ENCODE assay signal across 20 mouse cellular contexts in genomic region chr2:30408452-30409100, GRCm38 (mm10). TPM values are rescaled to one million over a fixed set of nuclear protein-coding genes. Genes with fewer than 3 reads are reported as not detected.
A peak's percentile ranks its signal among the peaks of the same experiment; 100 is the strongest.
DNase-seq lines count a peak whose midpoint lies in the region; ATAC-seq lines count a peak whose summit lies in the region.
"Had no signal": no experiment of that assay in that cellular context is flagged by ENCODE, and none has a peak within 500 bp of the region (broad histone marks: within the 10 kb centered on the region; RNA-seq: fewer than 3 reads in every experiment).

No protein-coding gene starts in this region.

- peaks cover 39% of the 10 kb centered on the region for H3K4me1 ChIP-seq in heart, embryonic 15.5 days (replicated peaks)
- peaks cover 77% of the 10 kb centered on the region for H3K4me1 ChIP-seq in megakaryocyte, embryonic 14.5 days
- H3K4me1 ChIP-seq: embryonic facial prominence, embryonic 12.5 days; limb, embryonic 12.5 days had no signal

- no peak for ATAC-seq in heart, embryonic 15.5 days (replicated peaks; ENCODE audit: insufficient number of reproducible peaks, insufficient read depth, low FRiP score, low read depth)
- ATAC-seq in megakaryocyte, adult 5-6 weeks (ENCODE audit: poor library complexity, severe bottlenecking): no peak
- no peak for ATAC-seq in megakaryocyte-erythroid progenitor cell, adult 5-6 weeks (replicated peaks; ENCODE audit: low FRiP score, low TSS enrichment, poor library complexity, severe bottlenecking)
- ATAC-seq: forebrain, postnatal 0 days; midbrain, embryonic 16.5 days had no signal

- intact Hi-C loops in heart, postnatal 10 days (cut with DNase I): no loop called here

- no peaks in the 10 kb centered on the region for H3K9me3 ChIP-seq in heart, embryonic 15.5 days (replicated peaks)
- no peaks in the 10 kb centered on the region for H3K9me3 ChIP-seq in megakaryocyte, embryonic 14.5 days
- H3K9me3 ChIP-seq: embryonic facial prominence, embryonic 12.5 days; limb, embryonic 12.5 days; liver, embryonic 13.5 days; midbrain, embryonic 10.5 days had no signal

- H3K9ac ChIP-seq in heart, embryonic 15.5 days: 0 out of 2 replicates have a peak overlapping the region, but pooled peaks have one; percentile 17
- H3K9ac ChIP-seq: embryonic facial prominence, embryonic 12.5 days; forebrain, postnatal 0 days; hindbrain, embryonic 14.5 days; limb, embryonic 12.5 days; liver, embryonic 13.5 days; lung, embryonic 14.5 days had no signal

- DNase-seq in cerebellum, adult 11-12 months: peak; percentile 41
- DNase-seq in cerebellum, adult 18-20 months: no peak
- DNase-seq in heart, postnatal 10 days: no peak
- no peak for DNase-seq in spleen, adult 18-20 months
- DNase-seq: forebrain, postnatal 0 days; layer of hippocampus, postnatal 36 days; liver, embryonic 13.5 days; lung, embryonic 14.5 days; thymus, adult 2 months; thymus, postnatal 4 days had no signal

- 81% methylated on average over 8 of the region's 8 CpGs for WGBS in heart, embryonic 15.5 days

- no peak overlapping the region for H3K4me2 ChIP-seq in heart, embryonic 15.5 days
- H3K4me2 ChIP-seq: embryonic facial prominence, embryonic 12.5 days; hindbrain, embryonic 14.5 days; limb, embryonic 12.5 days; liver, embryonic 13.5 days; lung, embryonic 14.5 days had no signal

- H3K27ac ChIP-seq in heart, embryonic 15.5 days: peak overlapping the region; percentile 81; the same call in 1 of the 2 replicates
- H3K27ac ChIP-seq: embryonic facial prominence, embryonic 12.5 days; hindbrain, embryonic 14.5 days; limb, embryonic 12.5 days; liver, embryonic 13.5 days; midbrain, embryonic 10.5 days had no signal

- H3K36me3 ChIP-seq in heart, embryonic 15.5 days: peaks cover 60% of the 10 kb centered on the region
- H3K36me3 ChIP-seq in megakaryocyte, embryonic 14.5 days (replicated peaks; ENCODE audit: low read length): peaks cover 98% of the 10 kb centered on the region

- no peaks in the 10 kb centered on the region for H3K27me3 ChIP-seq in heart, embryonic 15.5 days
- H3K27me3 ChIP-seq in megakaryocyte, embryonic 14.5 days (replicated peaks): no peaks in the 10 kb centered on the region
- H3K27me3 ChIP-seq: embryonic facial prominence, embryonic 12.5 days; limb, embryonic 12.5 days; liver, embryonic 13.5 days had no signal

- no peak overlapping the region for H3K4me3 ChIP-seq in heart, embryonic 15.5 days
- peak overlapping the region; percentile 30 for H3K4me3 ChIP-seq in megakaryocyte, embryonic 14.5 days (replicated peaks)
- H3K4me3 ChIP-seq: embryonic facial prominence, embryonic 12.5 days; limb, embryonic 12.5 days; liver, embryonic 13.5 days; midbrain, embryonic 10.5 days; myocyte had no signal

RNA-seq across cellular contexts. Expression of gene Crat, which starts 7.0 kb away (rescaled TPM):
- 108 and 109 TPM in 2 replicates for polyA plus RNA-seq in heart, embryonic 15.5 days (2015; fragmentation: Nextera tagmentation; extraction: Ambion mirVana)
- total RNA-seq in heart, postnatal 10 days (2021): 100 to 1,000 TPM; 448 to 485 TPM
- 55.0 and 64.0 TPM in 2 replicates for polyA plus RNA-seq in megakaryocyte, embryonic 14.5 days (2012; ENCODE audit: insufficient read depth, low replicate concordance)
- 26.2 and 29.6 TPM in 2 replicates for total RNA-seq in megakaryocyte, adult 5-6 weeks (2015)
- total RNA-seq in megakaryocyte, adult 5-6 weeks (2017): 13.9 and 14.2 TPM in 2 replicates
- total RNA-seq in megakaryocyte-erythroid progenitor cell, adult 5-6 weeks (2014; fragmentation: Nextera tagmentation): 24.3 and 29.2 TPM in 2 replicates
- 11.2 and 16.0 TPM in 2 replicates for total RNA-seq in megakaryocyte-erythroid progenitor cell, adult 5-6 weeks (2017)

RNA-seq across cellular contexts. Expression of gene Ptpa, which starts 7.3 kb away (rescaled TPM):
- 102 and 119 TPM in 2 replicates for polyA plus RNA-seq in heart, embryonic 15.5 days (2015; fragmentation: Nextera tagmentation; extraction: Ambion mirVana)
- 100 to 1,000 TPM; 125 to 133 TPM for total RNA-seq in heart, postnatal 10 days (2021)
- 473 and 551 TPM in 2 replicates for polyA plus RNA-seq in megakaryocyte, embryonic 14.5 days (2012; ENCODE audit: insufficient read depth, low replicate concordance)
- 68.9 and 69.0 TPM in 2 replicates for total RNA-seq in megakaryocyte, adult 5-6 weeks (2015)
- total RNA-seq in megakaryocyte, adult 5-6 weeks (2017): 44.3 and 45.9 TPM in 2 replicates
- total RNA-seq in megakaryocyte-erythroid progenitor cell, adult 5-6 weeks (2014; fragmentation: Nextera tagmentation): 228 and 237 TPM in 2 replicates
- total RNA-seq in megakaryocyte-erythroid progenitor cell, adult 5-6 weeks (2017): 74.1 and 93.5 TPM in 2 replicates

RNA-seq across cellular contexts. Expression of gene Dolpp1, which starts 16.5 kb away (rescaled TPM):
- polyA plus RNA-seq in heart, embryonic 15.5 days (2015; fragmentation: Nextera tagmentation; extraction: Ambion mirVana): 19.5 and 25.2 TPM in 2 replicates
- 10 to 100 TPM; 11.6 to 14.7 TPM for total RNA-seq in heart, postnatal 10 days (2021)
- 24.4 and 42.0 TPM in 2 replicates for polyA plus RNA-seq in megakaryocyte, embryonic 14.5 days (2012; ENCODE audit: insufficient read depth, low replicate concordance)
- total RNA-seq in megakaryocyte, adult 5-6 weeks (2015): 5.3 and 6.0 TPM in 2 replicates
- 11.5 and 16.8 TPM in 2 replicates for total RNA-seq in megakaryocyte, adult 5-6 weeks (2017)
- 24.0 and 29.0 TPM in 2 replicates for total RNA-seq in megakaryocyte-erythroid progenitor cell, adult 5-6 weeks (2014; fragmentation: Nextera tagmentation)
- 16.3 and 19.7 TPM in 2 replicates for total RNA-seq in megakaryocyte-erythroid progenitor cell, adult 5-6 weeks (2017)

RNA-seq across cellular contexts. Expression of gene Miga2, which starts 44.5 kb away (rescaled TPM):
- 32.6 and 35.5 TPM in 2 replicates for polyA plus RNA-seq in heart, embryonic 15.5 days (2015; fragmentation: Nextera tagmentation; extraction: Ambion mirVana)
- total RNA-seq in heart, postnatal 10 days (2021): 10 to 100 TPM; 70.5 to 78.0 TPM
- polyA plus RNA-seq in megakaryocyte, embryonic 14.5 days (2012; ENCODE audit: insufficient read depth, low replicate concordance): 7.8 and 15.0 TPM in 2 replicates
- 2.0 and 2.1 TPM in 2 replicates for total RNA-seq in megakaryocyte, adult 5-6 weeks (2015)
- 2.7 and 5.2 TPM in 2 replicates for total RNA-seq in megakaryocyte, adult 5-6 weeks (2017)
- total RNA-seq in megakaryocyte-erythroid progenitor cell, adult 5-6 weeks (2014; fragmentation: Nextera tagmentation): 17.8 and 35.0 TPM in 2 replicates
- 8.0 and 11.4 TPM in 2 replicates for total RNA-seq in megakaryocyte-erythroid progenitor cell, adult 5-6 weeks (2017)

RNA-seq across cellular contexts. Expression of gene Sh3glb2, which starts 49.4 kb away (rescaled TPM):
- 105 and 140 TPM in 2 replicates for polyA plus RNA-seq in heart, embryonic 15.5 days (2015; fragmentation: Nextera tagmentation; extraction: Ambion mirVana)
- 10 to 100 TPM; 62.0 to 69.5 TPM for total RNA-seq in heart, postnatal 10 days (2021)
- 45.5 and 81.3 TPM in 2 replicates for polyA plus RNA-seq in megakaryocyte, embryonic 14.5 days (2012; ENCODE audit: insufficient read depth, low replicate concordance)
- total RNA-seq in megakaryocyte, adult 5-6 weeks (2015): 14.9 and 16.5 TPM in 2 replicates
- 20.4 and 24.3 TPM in 2 replicates for total RNA-seq in megakaryocyte, adult 5-6 weeks (2017)
- total RNA-seq in megakaryocyte-erythroid progenitor cell, adult 5-6 weeks (2014; fragmentation: Nextera tagmentation): 47.0 and 48.4 TPM in 2 replicates
- total RNA-seq in megakaryocyte-erythroid progenitor cell, adult 5-6 weeks (2017): 25.7 and 28.5 TPM in 2 replicates

Comparison
In these comparisons a context has a peak if more than half of its experiments do, and no peak if none do; other contexts are left out.
1. RNA of gene Crat, which starts 7.0 kb away (total RNA-seq): 448 to 485 TPM in heart, postnatal 10 days; 13.9 to 29.6 TPM in megakaryocyte, adult 5-6 weeks and 11.2 to 29.2 TPM in megakaryocyte-erythroid progenitor cell, adult 5-6 weeks; every median in the first group is over 10 times any median in the second.